Mouse (Mus musculus) A20 (cell line): ENCODE data around the gene Ubap1l.

ENCODE experiments used
- DNase-seq: peaks from one replicate; pipeline ENCODE4 v3.0.0-alpha.2; 2011; ENCODE audit warnings: low read depth, low spot score

The Ubap1l gene

DNA sequence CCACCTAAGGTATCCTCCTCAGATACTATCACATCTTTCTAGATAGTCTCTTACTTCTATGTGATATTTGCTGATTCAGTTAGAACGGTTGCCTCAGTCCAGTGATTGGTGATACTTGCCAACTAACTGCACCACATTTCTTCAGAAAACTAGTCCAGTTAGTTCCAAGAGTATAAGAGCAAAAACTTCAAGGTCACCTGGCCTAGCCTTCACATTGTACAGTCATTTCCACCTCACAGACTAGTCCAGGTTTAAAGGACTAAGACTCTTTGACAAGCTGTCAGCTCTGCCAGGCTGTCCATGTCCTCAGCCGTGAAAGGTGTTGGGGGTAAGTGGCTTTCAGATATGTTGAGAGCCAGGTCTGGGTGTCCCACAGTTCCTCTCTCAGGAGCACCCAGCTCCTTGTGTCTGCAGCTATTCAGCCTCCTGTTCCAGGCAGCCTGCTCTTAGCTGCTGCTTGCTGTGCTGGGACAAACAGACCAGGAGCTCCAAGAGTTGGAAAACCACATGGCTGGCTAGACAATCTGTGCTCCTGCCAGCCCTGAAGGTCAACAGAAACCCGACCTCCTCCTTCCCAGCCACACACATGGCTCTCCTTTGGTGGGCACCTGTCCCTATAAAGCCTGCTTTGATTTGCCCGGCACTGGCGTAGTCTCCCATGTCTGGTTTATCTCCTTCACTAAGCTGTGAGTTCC is 13.8 kb downstream of the Ubap1l start:
- DNase-seq: no peak

DNA sequence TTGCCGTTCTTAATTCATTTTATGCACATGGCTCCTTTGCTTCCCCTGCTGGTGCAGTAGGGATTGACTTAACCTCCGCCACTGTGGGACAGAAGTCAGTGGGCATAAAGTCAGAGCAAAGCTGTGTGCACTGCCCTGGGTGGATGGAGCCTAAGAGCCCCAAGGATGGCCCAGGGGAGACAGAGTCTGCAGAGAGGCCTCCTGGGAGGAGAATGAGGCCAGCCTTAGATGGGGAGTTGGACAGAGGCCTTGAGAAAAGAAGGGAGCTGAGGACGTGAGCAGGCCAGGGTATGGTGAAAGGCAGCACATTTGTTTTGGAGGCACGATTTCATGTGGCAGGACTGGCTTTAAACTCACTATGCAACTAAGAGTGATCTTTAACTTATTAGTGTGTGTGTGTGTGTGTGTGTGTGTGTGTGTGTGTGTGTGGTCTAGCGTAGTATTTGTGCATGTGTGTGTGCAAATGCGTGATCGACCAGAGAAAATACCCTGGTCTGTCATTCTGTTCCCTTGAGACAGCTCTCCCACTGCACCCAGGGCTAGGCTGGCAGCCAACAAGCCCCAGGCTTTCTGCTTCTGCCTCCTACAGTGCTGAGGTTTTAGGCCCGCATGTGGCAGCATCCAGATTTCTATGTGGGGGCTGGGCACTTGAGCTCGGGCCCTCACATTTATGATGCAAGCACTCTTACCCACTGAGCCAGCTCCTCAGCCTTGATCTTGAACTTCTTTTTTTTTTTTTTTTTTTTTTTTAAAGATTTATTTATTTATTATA is 14.5 kb downstream of the Ubap1l start:
- no peak for DNase-seq

DNA sequence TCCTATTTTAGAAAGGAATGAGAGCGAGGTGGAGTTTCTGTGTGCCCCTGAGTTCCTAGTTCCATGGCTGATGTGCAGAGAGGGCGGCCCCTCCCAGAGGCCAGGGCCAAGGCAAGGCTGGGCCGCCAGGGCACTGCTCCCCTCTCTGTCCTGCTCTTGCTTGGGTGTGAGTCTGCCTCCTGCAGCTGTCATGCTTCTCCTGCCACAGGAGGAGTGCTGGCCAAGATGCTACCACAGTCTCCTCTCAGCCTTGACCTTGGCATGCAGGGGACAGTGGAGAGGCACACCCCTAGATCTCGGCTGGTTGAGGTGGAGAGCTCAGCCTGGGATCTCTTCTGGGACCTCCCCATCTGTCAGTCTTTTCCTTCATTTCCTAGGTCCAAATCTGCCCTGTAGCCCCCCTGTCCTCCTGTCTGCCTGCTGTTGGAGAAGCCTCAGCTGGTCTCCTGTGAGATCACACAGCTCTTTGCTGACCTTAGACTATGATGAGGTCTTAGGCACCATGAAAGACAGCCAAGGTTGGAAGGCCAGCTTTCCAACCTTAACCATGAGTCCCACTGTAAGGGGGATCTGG is 20.3 kb downstream of the Ubap1l start:
- no peak for DNase-seq

DNA sequence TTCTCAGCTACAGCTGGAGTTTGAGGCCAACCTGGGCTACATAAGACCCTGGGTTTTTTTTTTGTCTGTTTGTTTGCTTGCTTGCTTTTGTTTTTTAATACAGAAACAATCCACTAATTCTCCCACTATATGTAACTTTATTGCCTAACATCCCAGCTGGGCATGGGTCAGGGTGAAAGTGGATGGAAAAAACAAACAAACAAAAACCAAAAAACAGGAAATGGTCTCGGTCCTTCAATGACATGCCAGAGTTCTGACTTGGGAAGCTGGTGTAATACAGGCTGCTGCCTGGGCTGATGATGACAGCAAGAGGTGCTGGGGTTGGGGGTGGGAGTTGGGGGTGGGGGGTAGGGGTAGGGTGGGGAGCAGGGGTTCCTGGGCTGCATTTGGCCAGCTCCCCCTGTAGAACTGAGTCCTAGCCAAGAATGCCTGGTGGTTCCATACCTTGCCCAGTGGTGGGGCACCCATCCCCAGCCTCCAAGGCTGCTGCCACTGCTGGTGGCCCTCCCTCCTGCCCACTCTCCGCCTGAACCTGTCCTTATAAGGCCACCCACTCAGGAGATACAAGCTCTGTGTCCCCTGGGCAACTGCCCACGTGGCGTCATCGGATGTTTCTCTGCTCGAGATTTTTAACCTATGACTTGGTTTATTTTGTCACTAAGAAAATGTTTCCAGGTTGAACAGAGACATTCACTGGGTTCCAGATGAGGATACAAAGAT is 21.4 kb downstream of the Ubap1l start:
- DNase-seq: no peak

DNA sequence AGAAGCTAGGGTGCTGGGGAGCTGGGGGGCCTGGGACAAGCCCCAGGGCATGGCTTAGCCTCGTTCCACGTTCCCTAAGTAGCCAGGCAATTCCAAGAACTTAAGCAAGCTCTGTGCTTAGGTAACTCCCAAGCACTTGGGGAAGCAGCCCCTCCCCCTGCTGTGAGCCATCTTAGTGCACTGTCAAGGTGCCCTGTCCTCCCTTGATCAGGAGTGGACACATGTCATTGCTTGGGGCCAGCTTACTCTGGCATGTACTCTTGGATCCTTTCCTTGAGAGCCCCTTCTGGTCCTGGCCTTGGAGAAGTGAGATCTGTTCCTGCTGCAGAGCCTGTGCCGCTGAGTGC is 21.9 kb downstream of the Ubap1l start:
- DNase-seq: no peak

DNA sequence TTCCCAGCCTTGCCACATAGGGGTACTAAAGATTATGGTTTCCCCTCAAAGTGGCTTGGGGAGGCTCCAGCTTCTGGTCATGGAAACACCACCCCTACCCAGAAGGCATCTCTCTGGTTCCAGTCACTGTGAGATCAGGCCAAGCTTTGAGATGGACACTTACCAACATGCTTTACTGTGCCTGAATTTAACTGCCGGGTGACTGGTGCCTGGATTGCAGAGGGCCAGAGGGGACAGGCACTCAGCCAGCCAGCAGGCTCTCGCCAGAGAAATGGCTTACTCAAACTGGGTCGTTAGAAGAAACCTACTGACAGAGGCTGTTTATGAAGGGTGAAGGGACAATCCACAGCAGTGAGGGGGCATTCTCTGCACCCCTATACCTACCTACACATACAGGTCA is 23.4 kb downstream of the Ubap1l start:
- DNase-seq: no peak

DNA sequence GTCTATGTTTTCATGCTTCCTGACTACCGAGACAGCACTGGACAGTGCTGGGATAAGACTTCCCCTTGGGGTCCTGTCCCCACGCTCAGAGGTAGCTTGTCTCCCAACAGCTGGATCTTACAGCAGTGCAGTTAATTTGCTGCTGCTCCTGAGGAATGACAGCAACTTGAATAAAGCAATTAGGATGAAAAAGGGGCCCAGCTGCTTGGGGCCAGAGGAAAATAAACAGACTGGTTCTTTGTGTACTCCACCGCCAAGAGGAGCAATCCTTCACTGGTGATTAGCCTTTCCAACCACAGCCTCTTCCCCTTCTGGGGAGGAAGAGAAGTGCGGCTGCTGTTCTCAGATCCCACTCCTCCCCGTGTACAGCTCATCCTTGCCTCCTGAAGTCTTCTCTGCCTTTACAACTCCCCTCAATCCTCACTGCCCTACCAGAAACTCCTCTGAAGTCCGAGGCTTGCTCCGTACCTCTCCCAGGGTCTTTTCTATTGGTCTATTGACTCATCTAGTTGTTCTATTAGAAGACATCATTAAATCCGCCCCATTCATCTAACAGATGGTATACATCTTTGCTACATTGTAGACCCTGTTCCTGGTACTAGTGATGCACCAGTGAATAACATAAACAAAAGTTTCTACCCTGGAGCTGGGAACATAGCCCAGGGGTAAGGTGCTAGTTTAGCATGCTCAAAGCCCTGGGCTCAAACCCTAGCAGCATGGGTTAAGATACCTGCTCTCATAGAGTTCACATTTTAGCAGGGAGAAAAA is 25.7 kb downstream of the Ubap1l start:
- DNase-seq: no peak

DNA sequence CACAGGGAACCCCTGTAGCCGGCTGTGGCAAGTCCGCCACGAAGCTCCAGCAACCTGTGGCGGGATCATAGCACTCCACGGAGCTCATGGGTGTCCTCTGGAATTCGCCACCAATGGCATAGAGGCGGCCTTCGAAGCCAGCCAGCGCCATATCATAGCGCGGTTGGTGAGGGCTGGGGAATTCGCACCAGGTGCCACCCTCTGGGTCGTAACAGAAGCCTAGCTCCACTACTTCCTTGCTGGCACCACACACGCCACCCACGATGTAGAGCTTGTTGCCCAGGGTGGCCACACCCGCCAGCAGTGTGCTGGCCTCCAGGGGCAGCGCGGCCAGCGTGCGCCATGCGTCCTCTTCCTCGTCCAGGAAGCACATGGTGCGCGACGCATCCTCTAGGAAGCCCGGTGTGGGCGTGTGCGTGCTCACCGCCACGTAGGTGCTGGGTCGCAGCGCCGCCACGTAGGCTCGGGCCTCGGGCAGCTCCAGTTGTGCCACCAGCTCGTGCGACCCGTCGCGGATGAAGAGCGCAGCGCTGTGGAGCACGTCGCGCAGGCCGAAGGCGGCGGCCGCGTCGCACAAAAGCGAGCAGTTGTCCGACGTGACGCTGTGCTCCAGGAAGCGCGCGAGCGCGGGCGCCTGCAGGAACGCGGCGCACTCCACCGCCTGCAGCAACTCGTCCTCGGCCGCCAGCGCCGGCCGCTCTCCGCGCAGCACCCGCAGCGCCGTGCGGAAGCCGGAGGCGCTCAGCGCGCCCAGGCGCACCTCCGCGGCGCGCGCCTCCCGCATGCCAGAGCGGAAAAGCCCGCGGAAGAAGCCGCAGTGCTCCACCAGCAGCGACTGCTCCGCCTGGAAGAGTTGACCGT is 30.1 kb downstream of the Ubap1l start:
- DNase-seq: no peak

DNA sequence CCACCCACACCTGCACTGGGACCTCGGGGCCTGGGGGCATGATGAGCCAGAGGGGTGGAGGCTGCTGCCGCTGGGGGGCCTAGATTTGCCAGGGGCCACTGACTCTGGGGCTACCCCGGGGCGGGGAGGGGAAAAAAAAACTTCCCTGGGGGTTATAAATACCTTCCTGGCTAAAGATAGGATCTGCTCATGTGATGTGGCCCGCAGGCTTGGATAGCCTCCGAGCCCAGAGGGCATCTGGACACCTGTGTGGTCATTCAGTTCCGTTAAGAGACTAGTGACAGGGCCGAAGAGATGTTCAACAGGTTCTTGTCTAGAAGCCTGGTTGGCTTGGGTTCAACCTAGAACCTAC is 30.7 kb downstream of the Ubap1l start, which contains the start of gene Kbtbd13:
Gene Kbtbd13 (minus strand): TSS at position 40 of the 352 bp plus-strand sequence.
- DNase-seq: no peak

DNA sequence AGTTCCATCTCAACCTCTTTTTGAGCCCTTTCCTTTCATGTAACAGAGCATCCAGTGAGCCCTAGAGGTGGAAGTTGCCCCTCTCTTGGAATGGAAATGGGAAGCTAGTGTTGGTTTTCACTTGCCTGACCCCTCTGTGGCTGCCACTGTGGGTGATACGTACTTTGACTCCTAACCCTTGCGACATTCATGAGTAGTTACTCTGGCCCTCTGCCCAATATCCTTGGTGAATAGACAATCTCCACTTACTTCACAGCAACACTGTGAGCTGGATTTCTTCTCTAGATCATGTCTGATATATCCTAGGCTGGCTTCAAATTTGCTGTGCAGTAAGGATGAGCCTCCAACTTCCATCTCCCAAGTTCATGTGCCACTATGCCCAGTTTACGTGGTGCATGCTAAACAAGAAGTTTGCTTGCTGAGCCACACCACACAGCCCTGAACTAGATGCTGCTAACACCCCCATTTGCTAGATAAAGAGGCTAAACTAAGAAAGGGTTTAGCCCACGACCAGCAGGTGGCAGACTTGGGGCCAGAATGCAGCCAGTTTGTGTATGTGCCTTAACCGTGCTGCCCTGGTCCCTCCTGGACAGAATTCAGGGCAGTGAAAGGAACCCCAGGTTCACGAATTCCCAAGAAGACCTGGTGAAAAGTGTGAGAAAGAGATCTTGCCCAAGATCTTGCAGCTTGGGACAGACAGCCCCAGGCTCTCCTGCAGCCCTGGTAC is 32.0 kb downstream of the Ubap1l start:
- peak; percentile 62 for DNase-seq

DNA sequence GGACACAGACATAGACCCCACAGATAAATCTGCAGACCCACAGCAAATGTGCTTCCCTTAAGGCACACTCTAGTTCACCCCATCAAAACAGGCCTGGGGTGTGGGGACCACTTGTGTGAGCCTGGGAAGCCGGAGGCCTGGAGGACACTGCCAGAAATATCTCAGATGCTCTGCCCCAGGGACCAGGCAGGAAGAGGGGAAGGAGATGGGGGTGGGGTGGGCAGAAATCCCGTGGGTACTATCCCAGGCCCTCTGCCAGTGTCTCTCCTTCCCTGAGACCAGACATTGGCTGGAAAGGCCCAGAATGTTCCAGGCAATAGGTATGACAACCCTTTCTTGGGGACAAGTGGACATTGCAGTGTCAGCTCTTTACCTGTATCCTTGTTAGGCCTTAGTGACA is 32.8 kb downstream of the Ubap1l start:
- DNase-seq: no peak

DNA sequence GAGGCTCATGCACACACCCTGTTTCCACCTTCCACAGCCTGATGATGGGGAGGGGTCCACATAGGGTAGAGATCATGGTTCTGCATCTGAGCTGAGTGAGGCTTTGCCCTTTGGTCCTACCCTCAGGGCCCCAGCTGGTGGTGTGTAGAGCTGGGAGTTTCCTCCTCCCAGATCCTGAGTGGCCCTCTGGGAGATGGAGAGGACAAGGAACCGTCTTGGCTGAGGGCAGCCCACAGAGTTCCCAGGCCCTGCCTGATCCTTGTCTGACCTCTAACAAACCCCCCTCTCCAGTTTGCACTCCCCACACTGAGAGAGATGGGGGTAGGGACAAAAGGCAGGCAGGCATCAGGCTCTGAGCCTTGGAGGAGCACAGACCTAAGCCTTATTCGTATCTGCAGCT is 33.5 kb downstream of the Ubap1l start:
- no peak for DNase-seq

DNA sequence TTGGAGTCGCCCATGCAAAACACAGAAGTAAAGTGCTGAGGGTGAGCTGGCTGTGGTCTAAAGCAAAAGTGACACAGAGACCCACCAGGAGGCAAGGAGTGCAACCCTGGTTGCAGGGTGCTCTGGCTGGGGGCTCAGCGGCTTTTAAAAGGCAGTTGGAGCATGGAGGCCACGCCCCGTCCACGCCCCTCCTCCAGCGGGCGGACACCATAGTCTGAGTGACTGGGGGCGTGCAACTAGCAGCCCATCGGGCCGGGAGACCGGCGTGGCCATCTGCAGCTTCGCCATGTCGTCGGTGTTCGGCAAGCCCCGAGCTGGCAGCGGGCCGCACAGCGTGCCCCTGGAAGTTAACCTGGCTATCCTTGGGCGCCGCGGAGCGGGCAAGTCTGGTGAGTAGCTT is 37.4 kb downstream of the Ubap1l start, which contains the start of gene Rasl12:
Gene Rasl12 (plus strand): TSS at position 228 of the 400 bp plus-strand sequence.
- DNase-seq: no peak

DNA sequence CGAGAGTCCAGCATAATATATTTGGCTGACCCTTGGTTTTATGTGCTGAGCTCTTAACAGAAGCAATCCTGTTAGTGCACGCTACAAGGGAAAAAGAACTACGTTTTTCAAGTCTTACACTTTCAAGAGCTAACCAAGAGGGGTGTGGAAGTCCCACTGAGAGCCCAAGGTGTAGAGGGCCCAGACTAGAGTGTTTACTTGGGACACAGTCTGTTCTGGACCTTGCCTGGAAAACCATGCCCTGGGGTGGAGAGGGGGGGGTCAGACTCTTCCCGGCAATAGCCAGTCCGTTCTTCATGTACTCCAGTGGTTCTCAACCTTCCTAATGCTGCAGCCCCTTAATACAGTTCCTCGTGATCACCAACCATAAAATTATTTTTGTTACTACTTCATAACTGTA is 39.1 kb downstream of the Ubap1l start:
- DNase-seq: no peak

DNA sequence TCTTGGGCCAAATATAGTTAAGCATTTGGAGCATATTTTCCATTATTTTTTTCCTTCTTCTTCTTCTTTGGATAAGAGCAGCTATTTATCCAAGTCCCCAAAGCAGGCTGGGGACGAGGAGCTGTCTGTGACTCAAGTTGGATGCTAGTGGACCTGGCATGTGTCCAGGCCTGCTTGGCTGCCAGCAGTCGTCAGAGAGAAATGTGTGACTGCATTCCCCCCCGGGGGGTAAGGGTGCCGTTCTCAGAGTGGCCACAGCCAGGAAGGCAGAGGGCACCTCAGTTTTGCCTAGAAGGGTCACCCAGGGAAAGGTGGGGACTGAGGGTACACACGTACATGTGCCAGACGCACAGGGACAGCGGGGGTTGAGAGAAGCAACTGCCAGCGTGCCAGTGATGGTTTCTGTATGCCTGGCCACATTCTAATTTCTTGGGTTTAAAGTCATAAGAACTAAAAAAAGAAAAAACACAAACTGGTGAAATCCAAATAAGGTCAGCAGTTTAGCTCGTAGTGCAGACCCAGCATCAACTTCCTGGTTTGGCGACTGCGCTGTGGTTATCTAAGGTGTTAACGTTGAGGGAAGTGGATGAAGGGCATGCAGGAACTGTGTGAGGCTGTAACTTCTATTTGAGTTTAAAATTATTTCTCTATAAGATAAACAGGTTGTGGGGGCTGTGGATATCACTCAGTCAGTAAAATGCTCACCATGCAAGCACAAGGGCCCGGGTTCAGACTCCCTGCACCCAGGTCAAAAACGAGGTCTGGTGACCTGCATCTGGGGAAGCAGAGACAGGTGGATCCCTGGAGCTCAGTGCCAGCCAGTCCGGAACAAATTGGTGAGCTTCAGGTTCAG is 43.7 kb downstream of the Ubap1l start:
- no peak for DNase-seq

DNA sequence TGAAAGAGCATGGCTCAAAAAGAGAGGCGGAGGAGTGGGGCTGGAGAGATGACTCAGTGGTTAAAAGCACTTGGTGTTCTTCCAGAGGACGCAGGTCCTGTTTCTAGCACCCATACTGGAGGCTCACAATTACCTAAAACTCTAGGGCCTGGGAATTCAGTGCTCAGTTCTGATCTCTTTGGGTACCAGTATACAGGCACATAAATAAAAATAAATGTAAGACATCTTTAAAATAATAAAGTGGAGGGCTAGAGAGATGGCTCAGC is 44.3 kb downstream of the Ubap1l start:
- DNase-seq: no peak

DNA sequence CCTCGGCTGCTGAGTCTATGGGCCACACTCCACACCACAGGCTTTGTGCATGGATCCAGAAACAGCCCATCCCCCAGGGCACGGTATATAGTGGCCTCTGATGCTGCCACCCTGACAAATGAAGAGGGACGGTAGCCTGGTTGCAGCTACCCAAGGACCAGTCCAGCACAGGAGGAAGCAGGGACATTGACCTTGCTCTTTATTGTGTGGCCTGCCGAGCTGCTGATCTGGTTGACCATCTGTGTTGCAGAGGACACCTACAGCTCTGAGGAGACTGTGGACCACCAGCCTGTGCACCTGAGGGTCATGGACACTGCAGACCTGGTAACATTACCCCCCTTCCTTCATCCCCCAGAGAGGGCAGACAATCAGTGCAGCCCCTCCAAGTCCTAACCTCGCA is 46.5 kb downstream of the Ubap1l start:
- no peak for DNase-seq

DNA sequence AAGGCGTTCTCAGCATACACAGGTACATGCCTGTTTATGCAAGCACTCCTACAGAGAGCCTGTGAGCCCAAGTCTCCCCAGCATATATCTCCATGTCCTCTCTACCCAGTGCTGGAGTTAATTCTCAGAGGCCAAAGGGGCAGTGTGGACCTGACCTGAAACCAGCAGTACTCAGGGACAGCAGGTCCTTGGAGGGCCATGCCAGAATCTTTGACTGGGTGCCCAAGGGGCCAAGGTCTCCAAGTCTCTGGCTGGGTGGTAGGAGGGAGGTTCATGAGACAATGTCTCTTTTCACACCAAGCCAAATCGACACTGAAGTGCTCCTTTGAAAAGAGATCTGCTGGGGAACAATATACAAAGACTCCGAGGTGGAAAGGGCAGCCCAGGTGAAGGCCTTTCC is 47.0 kb downstream of the Ubap1l start:
- no peak for DNase-seq

DNA sequence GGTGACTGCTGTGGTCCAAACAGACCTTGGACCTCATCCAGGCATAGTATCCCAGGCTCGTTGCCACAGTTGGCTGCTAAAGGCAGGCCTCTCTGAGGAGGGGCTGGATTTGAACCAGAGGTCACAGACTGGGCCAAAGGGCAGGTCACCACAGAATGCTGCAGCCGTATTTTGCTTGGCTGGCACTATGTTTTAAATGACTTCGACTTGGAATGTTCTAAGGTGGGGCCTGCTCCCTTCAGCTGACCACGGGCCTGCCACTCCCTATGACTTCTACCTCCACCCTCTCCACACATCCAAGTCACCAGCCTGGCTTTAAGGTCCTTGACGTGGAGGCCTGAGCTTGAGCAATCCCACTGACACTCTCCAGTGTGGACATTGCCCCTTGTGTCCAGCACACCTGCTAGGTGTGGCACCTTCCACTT is 48.0 kb downstream of the Ubap1l start:
- DNase-seq: no peak
